Mouse (Mus musculus): ENCODE results near the gene Sowahd. TPM values are rescaled to one million over a fixed set of nuclear protein-coding genes. Genes with fewer than 3 reads are reported as not detected.
A peak's percentile ranks its signal among the peaks of the same experiment; 100 is the strongest.

The Sowahd gene
- polyA plus RNA-seq, 1 experiment from 2014 or later = not detected

GRCm38 (mm10) chrX:37084927-37085660, 36.4 kb downstream of the Sowahd start, which contains the start of gene Rpl39:
Gene Rpl39 (minus strand): TSS chrX:37085402.
- Histone ChIP-seq H3K27me3 (replicated peaks; ENCODE audit: control insufficient read depth, insufficient read depth, low read length) (no peaks in the 10 kb centered on the region), H3K4me1 (replicated peaks; ENCODE audit: control insufficient read depth, insufficient read depth, low read length) (peaks cover 9% of the 10 kb centered on the region), H3K9ac (replicated peaks; ENCODE audit: low read depth, low read length) (peak within 1 kb of the TSS; percentile 47), H3K4me3 (replicated peaks; ENCODE audit: low read length) (peak within 1 kb of the TSS; percentile 58), H3K9me3 (ENCODE audit: control insufficient read depth, low read length) (no peaks in the 10 kb centered on the region), H3K4me2 (ENCODE audit: low read length) (peak within 1 kb of the TSS; percentile 69), H3K27ac (ENCODE audit: low read length) (peak within 1 kb of the TSS; percentile 81), H3K36me3 (ENCODE audit: control insufficient read depth, insufficient read depth) (no peaks in the 10 kb centered on the region; the same call in 1 of the 2 replicates)
- 20% methylated on average over 37 of the region's 38 CpGs for WGBS
- peak; percentile 95 for ATAC-seq

GRCm38 (mm10) chrX:37085665-37086064, 37.0 kb downstream of the Sowahd start:
- ATAC-seq = peak; percentile 39; the same call in 1 of the 2 replicates
- H3K27ac ChIP-seq (ENCODE audit: low read length) = peak overlapping the region; percentile 81
- no peak overlapping the region for H3K9ac ChIP-seq (replicated peaks; ENCODE audit: low read depth, low read length)
- H3K4me1 ChIP-seq (replicated peaks; ENCODE audit: control insufficient read depth, insufficient read depth, low read length) = peaks cover 9% of the 10 kb centered on the region
- peak overlapping the region; percentile 69 for H3K4me2 ChIP-seq (ENCODE audit: low read length)
- H3K27me3 ChIP-seq (replicated peaks; ENCODE audit: control insufficient read depth, insufficient read depth, low read length) = no peaks in the 10 kb centered on the region
- WGBS = 22% methylated on average over 9 of the region's 9 CpGs
- H3K9me3 ChIP-seq (ENCODE audit: control insufficient read depth, low read length) = no peaks in the 10 kb centered on the region
- no peaks in the 10 kb centered on the region; the same call in 1 of the 2 replicates for H3K36me3 ChIP-seq (ENCODE audit: control insufficient read depth, insufficient read depth)
- peak overlapping the region; percentile 58 for H3K4me3 ChIP-seq (replicated peaks; ENCODE audit: low read length)

GRCm38 (mm10) chrX:37088778-37089177, 40.1 kb downstream of the Sowahd start:
- Histone ChIP-seq H3K36me3 (ENCODE audit: control insufficient read depth, insufficient read depth) (no peaks in the 10 kb centered on the region), H3K9me3 (ENCODE audit: control insufficient read depth, low read length) (no peaks in the 10 kb centered on the region), H3K4me3 (replicated peaks; ENCODE audit: low read length) (no peak overlapping the region), H3K4me1 (replicated peaks; ENCODE audit: control insufficient read depth, insufficient read depth, low read length) (no peaks in the 10 kb centered on the region), H3K9ac (replicated peaks; ENCODE audit: low read depth, low read length) (no peak overlapping the region), H3K27ac (ENCODE audit: low read length) (no peak overlapping the region), H3K27me3 (replicated peaks; ENCODE audit: control insufficient read depth, insufficient read depth, low read length) (no peaks in the 10 kb centered on the region), H3K4me2 (ENCODE audit: low read length) (no peak overlapping the region)
- 75% methylated on average over 1 of the region's 1 CpGs for WGBS
- no peak for ATAC-seq

- H3K27me3 ChIP-seq (replicated peaks; ENCODE audit: control insufficient read depth, insufficient read depth, low read length) = no peaks in the 10 kb centered on the region
- H3K4me2 ChIP-seq (ENCODE audit: low read length) = no peak overlapping the region
- H3K9me3 ChIP-seq (ENCODE audit: control insufficient read depth, low read length) = no peaks in the 10 kb centered on the region
- WGBS = 93% methylated on average over 3 of the region's 3 CpGs
- no peaks in the 10 kb centered on the region for H3K36me3 ChIP-seq (ENCODE audit: control insufficient read depth, insufficient read depth)
- H3K9ac ChIP-seq (replicated peaks; ENCODE audit: low read depth, low read length) = no peak overlapping the region
- no peak for ATAC-seq
- no peak overlapping the region for H3K4me3 ChIP-seq (replicated peaks; ENCODE audit: low read length)
- no peak overlapping the region for H3K27ac ChIP-seq (ENCODE audit: low read length)
- no peaks in the 10 kb centered on the region for H3K4me1 ChIP-seq (replicated peaks; ENCODE audit: control insufficient read depth, insufficient read depth, low read length)
Observed at GRCm38 (mm10) chrX:37091457-37091856, 42.8 kb downstream of the Sowahd start.

- WGBS = 91% methylated on average over 11 of the region's 11 CpGs
- no peaks in the 10 kb centered on the region for H3K4me1 ChIP-seq (replicated peaks; ENCODE audit: control insufficient read depth, insufficient read depth, low read length)
- no peak overlapping the region for H3K4me3 ChIP-seq (replicated peaks; ENCODE audit: low read length)
- no peak overlapping the region for H3K4me2 ChIP-seq (ENCODE audit: low read length)
- H3K36me3 ChIP-seq (ENCODE audit: control insufficient read depth, insufficient read depth) = peaks cover 3% of the 10 kb centered on the region
- no peaks in the 10 kb centered on the region for H3K27me3 ChIP-seq (replicated peaks; ENCODE audit: control insufficient read depth, insufficient read depth, low read length)
- ATAC-seq = no peak
- H3K9me3 ChIP-seq (ENCODE audit: control insufficient read depth, low read length) = no peaks in the 10 kb centered on the region
- no peak overlapping the region for H3K27ac ChIP-seq (ENCODE audit: low read length)
- no peak overlapping the region for H3K9ac ChIP-seq (replicated peaks; ENCODE audit: low read depth, low read length)
Observed at GRCm38 (mm10) chrX:37095106-37095768, 46.6 kb downstream of the Sowahd start.

GRCm38 (mm10) chrX:37098681-37099080, 50.0 kb downstream of the Sowahd start:
- H3K4me2 ChIP-seq (ENCODE audit: low read length) = no peak overlapping the region
- H3K4me3 ChIP-seq (replicated peaks; ENCODE audit: low read length) = no peak overlapping the region
- H3K36me3 ChIP-seq (ENCODE audit: control insufficient read depth, insufficient read depth) = peaks cover 5% of the 10 kb centered on the region

More at GRCm38 (mm10) chrX:37098681-37099080, 50.0 kb downstream of the Sowahd start:
- H3K27ac ChIP-seq (ENCODE audit: low read length) = no peak overlapping the region
- H3K9me3 ChIP-seq (ENCODE audit: control insufficient read depth, low read length) = no peaks in the 10 kb centered on the region
- no peaks in the 10 kb centered on the region for H3K27me3 ChIP-seq (replicated peaks; ENCODE audit: control insufficient read depth, insufficient read depth, low read length)
- H3K9ac ChIP-seq (replicated peaks; ENCODE audit: low read depth, low read length) = no peak overlapping the region
- no peaks in the 10 kb centered on the region for H3K4me1 ChIP-seq (replicated peaks; ENCODE audit: control insufficient read depth, insufficient read depth, low read length)
- ATAC-seq = no peak
- 97% methylated on average over 3 of the region's 3 CpGs for WGBS

Other genes with a start within 250 kb of the Sowahd start
- gene Ube2a, start 174.9 kb upstream of the Sowahd start, polyA plus RNA-seq (2015; fragmentation: Nextera tagmentation; extraction: Ambion mirVana) = 109 and 112 TPM in 2 replicates
- gene C330007P06Rik, start 174.7 kb upstream of the Sowahd start, polyA plus RNA-seq (2015; fragmentation: Nextera tagmentation; extraction: Ambion mirVana) = 25.2 and 30.8 TPM in 2 replicates
- 13.9 and 15.3 TPM in 2 replicates for gene Nkrf, start 145.9 kb upstream of the Sowahd start, polyA plus RNA-seq (2015; fragmentation: Nextera tagmentation; extraction: Ambion mirVana)
- gene Sept6, start 57.1 kb upstream of the Sowahd start, polyA plus RNA-seq (2015; fragmentation: Nextera tagmentation; extraction: Ambion mirVana) = 60.8 and 62.7 TPM in 2 replicates
- 261 and 301 TPM in 2 replicates for gene Rpl39, start 36.6 kb downstream of the Sowahd start, polyA plus RNA-seq (2015; fragmentation: Nextera tagmentation; extraction: Ambion mirVana)
- gene Upf3b, start 61.5 kb downstream of the Sowahd start, polyA plus RNA-seq (2015; fragmentation: Nextera tagmentation; extraction: Ambion mirVana) = 25.1 and 29.7 TPM in 2 replicates
- gene Nkap, start 78.0 kb downstream of the Sowahd start, polyA plus RNA-seq (2015; fragmentation: Nextera tagmentation; extraction: Ambion mirVana) = 17.4 and 21.3 TPM in 2 replicates
- 0.15 TPM in 1 of 2 replicates, not detected in the other for gene Akap14, start 120.0 kb downstream of the Sowahd start, polyA plus RNA-seq (2015; fragmentation: Nextera tagmentation; extraction: Ambion mirVana)
- 384 and 446 TPM in 2 replicates for gene Ndufa1, start 142.3 kb downstream of the Sowahd start, polyA plus RNA-seq (2015; fragmentation: Nextera tagmentation; extraction: Ambion mirVana)
- gene Rnf113a1, start 142.4 kb downstream of the Sowahd start, polyA plus RNA-seq (2015; fragmentation: Nextera tagmentation; extraction: Ambion mirVana) = 15.7 TPM in 2 replicates
- not detected in 2 replicates for gene Gm9, start 162.2 kb downstream of the Sowahd start, polyA plus RNA-seq (2015; fragmentation: Nextera tagmentation; extraction: Ambion mirVana)
- not detected in 2 replicates for gene Rhox1, start 173.4 kb downstream of the Sowahd start, polyA plus RNA-seq (2015; fragmentation: Nextera tagmentation; extraction: Ambion mirVana)
- gene Rhox2a, start 196.1 kb downstream of the Sowahd start, polyA plus RNA-seq (2015; fragmentation: Nextera tagmentation; extraction: Ambion mirVana) = not detected in 2 replicates
- not detected in 2 replicates for gene Rhox3a, start 201.1 kb downstream of the Sowahd start, polyA plus RNA-seq (2015; fragmentation: Nextera tagmentation; extraction: Ambion mirVana)
- not detected in 2 replicates for gene Rhox4a, start 216.5 kb downstream of the Sowahd start, polyA plus RNA-seq (2015; fragmentation: Nextera tagmentation; extraction: Ambion mirVana)

Measured in forebrain, embryonic 16.5 days (tissue).